Mouse (Mus musculus) neutrophil, adult 5-6 weeks (primary cell): Measurements from ENCODE around the gene Tbccd1. TPM values are rescaled to one million over a fixed set of nuclear protein-coding genes. Genes with fewer than 3 reads are reported as not detected.

Experiments
- ATAC-seq: fragments of 151-379, 151-347 bp; 2 replicates; pipeline ENCODE4 v1.8.0; 2017; ENCODE audit warnings: mild to moderate bottlenecking, moderate TSS enrichment; ENCODE audit not compliant: insufficient number of reproducible peaks, poor library complexity, low FRiP score, severe bottlenecking; ENCODE audit errors: extremely low read depth
- total RNA-seq: library from RNA; stranded (forward); fragments of 200-1000 nt; gene quantifications from 2 replicates; pipeline ENCODE4 v1.2.3, GENCODE M21; 2017

Tbccd1 gene
- total RNA-seq, 1 experiment from 2014 or later, result 19.2 TPM

DNA sequence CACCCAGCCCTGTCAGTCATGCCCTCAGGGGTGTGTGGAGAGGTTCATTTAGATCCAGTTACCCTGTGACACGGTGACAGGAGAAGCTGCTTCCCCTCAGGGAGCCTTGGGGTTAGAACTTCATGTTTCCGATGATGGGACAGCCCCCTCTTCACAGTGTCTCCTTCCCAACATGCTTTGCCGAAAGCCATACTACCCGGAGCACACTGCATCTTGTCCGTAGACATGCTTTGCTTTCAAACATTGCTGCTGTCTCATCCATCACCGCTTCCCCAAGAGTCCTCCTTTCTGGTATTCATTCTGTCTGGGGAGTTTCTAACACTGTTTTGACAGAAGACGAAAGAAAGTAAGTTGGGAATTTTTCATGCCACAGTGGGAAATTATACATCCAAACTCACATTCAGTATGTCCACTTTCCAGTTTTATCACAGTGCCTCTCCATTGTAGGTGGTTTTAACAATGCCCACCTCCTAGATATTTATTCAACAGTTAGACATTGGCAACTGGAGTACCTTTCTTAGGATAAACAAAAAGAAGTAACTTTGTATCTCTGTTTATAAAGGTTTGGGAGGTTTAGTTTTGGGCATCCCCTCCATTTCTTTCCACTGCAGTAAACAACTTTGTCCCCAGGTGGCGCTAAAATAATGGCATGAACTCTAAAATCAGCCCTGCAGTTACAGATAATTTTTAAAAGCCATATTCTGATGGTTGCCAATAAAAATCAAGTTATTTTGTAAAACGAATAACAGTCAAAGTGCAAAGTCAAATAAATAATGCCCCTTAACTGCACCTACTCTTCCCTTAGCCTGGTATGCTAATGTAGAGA is 19.0 kb upstream of the Tbccd1 start:
- ATAC-seq, result no peak

DNA sequence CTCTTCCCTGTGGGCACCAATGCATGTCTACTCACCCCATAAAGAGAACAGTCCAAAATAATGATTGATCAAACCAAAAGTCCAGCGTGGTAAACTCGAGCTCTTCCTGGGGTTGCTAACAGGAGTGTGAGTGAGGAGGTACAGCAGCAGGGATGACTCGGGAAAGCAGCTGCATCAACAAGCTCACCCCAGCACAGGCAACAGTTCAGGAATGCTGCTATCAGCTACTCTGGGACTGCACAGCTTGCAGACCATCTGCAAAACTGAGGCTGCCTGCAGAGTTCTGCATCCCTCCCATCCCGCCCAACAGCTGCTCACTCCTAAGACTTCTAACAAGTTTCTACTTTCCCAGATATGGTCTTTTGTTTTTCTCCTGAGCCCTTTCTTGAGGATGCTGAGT is 15.9 kb upstream of the Tbccd1 start:
- ATAC-seq, result no peak

DNA sequence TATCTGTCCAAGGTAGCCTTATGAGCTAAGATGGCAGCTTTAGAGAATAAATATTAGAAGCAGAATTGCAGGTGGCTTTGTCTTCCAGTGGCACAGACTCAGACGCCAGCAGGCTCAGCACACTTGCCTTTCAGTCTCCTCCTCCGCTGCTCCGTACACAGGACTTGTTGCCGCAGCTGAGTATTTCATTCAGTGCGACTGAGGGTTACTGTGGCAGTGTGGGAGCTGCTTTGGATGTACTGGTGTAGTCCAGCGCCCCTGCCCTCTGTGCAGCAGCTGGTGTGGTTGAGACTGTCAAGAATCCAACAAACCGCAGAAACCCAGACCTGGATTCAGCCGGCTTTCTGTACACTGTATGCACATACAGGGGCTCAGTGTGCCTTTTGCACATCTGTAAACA is 14.9 kb upstream of the Tbccd1 start:
- no peak for ATAC-seq

DNA sequence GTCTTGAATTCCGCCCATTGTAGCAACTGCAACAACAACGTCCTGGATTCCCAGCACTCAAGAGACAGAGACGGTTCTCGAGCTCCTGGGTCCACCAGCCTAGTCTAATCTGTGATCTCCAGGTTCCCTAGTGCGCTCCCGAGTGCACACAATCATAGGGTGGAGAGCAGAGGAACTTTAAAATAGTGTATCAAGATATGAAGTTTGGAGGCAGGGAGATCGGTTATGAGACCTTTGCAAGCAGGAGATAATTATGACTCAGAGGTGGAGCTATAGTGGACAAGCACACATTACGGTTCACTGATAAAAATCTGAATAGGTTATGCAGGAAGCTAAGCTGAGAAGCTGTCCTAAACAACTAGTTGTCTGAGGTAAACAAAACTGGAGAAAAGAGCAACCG is 696 bp downstream of the Tbccd1 start:
- no peak for ATAC-seq

DNA sequence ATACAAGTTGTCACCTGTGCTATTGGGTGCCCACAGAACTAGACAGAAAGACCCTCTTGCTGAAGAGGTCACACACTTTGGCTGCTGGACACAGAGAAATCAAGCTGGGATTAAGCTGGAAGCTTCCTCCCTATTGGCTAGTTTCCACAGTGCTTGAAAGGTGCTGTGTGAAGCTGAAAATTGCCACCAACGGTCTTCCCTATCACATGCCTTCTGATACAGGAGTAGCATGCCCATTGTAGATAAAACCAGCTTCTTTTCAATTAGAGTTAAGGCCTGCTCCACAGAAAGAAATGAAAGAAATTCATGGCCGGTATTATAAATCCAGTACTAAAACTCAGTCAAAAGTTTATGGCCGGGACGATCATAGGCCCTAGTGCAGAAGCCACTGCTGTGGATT is 4.8 kb downstream of the Tbccd1 start:
- ATAC-seq, result no peak

DNA sequence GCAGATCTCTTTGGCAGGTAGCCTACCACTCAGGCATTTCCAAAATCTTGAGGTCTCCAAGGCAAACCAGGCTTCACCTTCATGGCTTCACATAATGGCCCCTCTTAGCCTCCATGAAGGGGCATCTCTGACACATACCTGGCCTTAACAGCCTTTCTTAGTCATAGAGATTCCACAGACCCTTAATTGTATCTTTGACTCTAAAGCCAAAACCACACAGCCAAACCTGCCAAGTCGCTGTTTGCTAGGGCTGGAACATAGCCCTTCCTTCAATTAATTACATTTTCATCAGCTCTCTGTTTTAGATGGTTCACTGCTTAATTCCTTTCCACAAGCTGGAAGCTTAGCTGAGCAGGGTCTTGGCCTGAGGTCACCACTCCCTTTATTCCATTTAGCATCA is 9.1 kb downstream of the Tbccd1 start:
- no peak for ATAC-seq

DNA sequence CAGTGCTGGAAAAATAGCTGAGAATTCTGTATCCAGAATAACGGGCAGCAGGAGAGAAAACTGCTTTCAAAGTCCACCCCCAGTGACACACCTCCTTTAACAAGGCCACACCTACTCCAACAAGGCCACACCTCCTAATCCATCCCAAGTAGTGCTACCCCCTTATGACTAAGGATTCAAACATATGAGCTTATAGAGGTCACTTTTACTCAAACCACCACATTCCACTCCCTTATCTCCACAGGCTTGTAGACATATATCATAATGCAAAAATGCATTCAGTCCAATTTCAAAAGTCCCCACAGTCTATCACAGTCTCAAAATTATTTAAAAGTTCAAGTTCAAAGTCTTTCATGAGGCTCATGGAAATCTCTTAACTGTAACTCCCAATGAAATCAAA is 9.8 kb downstream of the Tbccd1 start:
- ATAC-seq, result no peak

DNA sequence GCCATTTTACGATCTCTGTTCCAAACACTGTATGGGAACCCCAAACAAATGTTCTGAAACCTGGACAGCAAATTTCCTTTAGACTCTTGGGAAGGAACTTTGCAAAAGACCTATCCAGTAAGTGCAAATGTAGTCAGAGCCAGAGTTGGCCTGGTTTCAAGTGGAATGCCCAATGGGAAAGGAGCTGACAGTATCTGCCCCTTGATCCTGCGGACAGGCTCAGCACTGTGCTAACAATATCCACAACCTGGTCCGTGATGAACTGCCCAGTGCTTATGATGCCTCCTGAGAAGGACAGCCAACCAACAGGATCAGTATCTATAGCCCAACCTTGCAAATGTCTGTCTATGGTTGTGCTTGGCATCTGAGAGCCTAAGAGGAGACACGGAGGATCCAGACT is 12.0 kb downstream of the Tbccd1 start:
- ATAC-seq, result no peak

DNA sequence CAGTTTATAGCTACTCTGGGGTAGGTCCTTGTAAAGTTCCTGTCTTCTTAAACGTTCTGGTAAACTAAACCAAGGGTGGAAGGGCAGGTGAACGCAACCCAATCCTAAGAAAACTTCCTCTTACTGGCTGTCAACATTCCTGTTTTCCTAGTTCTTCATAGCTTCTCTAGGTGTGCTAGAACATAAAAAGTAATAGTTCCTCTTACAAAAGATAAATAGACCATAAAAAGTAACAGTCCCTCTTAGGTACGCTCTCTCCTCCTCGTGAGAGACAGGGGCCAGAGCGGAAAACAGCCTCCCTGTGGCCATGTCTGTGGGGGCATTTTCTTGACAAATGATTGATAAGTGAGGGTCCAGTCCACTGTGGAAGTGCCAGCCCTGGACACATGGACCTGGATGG is 12.6 kb downstream of the Tbccd1 start:
- ATAC-seq, result no peak

DNA sequence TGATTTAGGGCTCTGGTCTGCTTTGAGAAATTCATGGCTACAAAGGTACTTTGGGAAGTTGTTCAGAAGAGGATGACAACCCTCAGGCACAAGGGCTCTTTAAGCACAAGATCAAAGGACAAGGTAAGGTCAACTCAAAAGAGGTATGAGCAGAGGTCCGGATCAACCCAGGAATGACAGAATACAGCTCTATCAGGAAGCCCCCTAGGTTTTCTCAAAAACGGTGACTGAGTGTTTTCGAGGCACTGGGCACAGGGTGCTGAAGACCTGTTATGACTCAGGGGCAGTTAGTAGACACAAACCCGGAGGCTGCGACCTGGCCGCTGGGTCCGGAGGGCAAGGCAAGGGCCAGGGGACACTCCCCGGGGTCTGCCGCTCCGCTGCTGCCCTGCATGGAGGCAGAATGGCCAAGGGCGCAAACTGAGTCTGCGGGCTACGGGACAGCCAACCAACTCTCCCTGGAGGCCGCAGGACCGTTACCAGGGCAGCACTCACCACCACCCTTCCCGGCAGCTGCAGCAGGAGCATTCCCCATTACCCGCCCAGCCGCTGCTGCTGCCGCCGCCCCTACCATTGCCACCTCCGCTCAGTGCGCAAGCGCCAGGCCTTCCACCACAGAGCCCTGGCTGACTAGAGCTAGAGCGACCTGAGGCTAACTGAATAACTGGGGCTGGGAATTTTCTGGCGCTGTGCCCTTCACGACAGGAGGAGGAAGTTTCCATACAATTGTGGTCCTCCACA is 13.2 kb downstream of the Tbccd1 start:
- no peak for ATAC-seq

DNA sequence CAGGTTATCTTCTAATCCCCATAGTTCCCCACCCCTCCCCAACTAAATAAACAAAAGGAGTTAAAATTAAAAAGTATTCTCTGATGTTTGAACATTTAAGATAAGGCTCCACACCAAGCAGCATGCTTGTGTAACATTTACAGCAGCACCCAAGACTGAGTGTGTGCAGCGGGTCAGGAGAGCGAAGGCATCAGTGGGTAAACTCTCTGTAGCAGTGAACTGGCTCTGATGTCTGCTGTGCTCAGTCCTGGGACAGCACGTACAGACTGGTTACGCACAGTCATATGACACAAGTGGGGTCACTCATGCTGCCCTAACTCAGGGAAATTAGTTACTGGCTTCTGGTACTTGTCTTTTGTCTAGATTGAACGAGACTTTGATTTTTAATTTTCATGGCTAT is 14.6 kb downstream of the Tbccd1 start:
- ATAC-seq, result no peak

DNA sequence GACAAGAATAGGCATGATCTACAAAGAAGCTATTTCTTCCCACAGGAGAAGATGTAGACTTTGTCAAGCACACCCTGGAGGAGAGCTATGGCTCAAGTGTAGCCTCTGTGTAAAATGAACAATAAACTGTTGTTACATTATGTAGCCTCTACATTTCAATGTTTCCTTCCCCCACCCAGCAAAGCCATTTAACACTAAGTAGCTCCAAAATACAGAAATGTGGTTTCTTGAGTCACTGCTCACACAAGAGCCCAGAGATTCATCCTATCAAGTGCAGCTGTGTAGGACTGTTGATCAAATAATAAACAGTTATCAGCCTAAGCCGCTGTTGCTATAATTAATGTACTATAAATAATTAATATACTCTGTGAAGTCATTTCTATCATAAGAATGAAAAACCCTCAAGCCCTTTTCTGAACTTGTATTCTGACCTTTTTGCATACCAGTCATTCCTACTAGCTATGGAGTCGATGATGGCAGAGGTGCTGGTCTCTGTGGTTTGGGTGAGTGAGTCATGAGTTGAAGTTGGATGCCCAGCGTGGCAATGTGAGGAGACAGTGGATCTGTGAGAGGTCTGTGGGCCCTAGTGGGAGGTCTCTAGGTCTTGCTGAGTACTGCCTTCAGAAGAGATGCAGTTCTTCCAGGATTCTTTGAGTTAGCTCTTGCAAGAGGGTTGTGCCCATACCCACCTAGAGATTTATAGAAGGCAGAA is 18.2 kb downstream of the Tbccd1 start:
- no peak for ATAC-seq

DNA sequence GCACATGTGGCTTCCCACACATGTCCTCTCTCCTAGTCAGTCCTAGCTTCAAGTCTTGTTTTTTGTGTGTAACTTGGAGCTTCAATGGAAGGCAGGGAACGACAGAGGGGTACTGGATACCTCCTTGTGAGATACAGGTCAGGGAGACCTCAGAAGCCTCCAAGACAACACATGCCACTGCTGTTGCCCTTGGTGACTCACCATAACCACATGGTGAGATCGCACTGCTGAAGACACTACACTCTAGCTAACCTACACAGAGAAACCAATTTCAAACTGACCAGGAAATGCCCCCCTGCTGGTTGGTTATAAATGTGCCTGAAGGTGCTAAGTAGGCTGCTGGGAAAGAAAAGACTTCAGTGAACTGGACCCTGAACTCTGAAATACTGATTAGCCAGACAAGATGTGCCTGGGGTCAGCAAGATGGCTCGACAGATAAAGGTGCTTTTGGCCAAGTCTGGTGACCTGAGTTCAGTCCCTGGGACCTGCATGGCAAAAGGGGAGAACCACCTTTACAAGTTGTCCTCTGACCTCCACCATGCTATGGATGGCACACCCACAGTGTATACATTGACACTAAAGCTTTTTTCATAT is 24.4 kb downstream of the Tbccd1 start:
- ATAC-seq, result no peak

DNA sequence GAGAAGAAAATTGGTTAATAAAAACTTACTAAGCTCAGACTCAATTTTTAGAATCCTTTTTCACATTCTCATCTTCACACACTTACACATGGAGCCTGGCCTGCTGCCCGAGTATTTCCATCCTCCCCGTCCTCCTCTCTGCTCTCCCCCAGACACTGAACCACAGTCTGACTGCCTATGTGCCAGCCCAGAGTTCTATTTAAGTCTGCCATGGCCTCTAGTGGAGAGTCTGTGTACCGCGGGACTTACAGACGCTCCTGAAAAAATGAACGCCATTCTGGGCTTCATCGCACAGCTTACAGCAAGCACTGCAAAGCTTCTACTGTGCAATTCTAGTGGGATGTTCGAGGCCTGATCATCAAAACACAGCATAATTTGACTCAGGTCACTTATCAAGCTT is 36.7 kb downstream of the Tbccd1 start:
- ATAC-seq, result no peak

DNA sequence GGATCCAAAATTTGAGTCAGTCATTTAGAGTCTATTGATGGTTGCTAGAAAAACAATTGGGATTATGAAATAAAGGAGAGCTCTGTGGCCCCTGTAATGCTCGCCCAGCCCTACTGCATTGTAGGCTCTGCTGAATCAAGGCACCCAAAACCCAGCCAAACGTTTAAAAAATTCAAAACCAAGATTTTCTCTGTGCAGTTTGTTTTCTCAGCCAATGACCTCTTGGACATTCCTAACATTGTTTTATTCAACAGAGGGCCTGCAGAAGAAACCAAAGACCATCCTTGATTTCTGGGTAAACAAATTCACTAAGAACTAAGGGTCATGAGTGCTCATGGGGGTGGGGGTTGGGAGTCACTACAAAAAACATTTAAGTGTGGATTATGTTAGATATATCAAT is 46.0 kb downstream of the Tbccd1 start, which contains the start of gene Crygs:
Crygs (minus strand) TSS at position 101 of the 400 bp plus-strand sequence.
- ATAC-seq, result no peak

DNA sequence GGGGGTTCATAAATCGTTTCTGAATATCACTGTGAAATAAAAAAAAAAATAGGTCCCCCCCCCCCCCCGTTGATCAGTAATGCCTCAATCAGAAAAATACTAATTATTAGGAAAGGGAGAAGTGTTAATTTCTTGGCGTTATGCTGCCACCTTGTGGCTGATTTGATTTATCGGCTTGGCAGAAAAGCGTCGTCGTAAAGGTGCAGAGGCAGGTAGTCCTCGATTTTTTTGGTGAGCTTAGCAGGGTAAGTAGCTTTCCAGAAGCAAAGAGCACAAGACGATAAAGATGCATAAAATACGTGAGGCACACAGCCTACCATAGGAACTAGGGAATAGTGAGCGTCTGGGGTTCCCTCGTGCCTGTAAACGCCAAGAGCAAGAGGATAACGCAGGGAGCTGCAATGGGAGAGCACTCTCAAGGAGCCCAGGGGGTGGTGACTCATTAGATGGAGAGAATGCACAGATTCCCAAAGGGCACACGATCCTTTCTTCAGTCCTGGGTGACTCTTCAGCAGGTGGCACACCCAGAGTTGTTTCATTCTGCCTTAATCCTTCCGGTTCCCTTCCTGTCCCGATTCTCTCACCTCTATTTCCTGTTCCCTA is 49.9 kb downstream of the Tbccd1 start:
- peak; percentile 44; the same call in 1 of the 2 replicates for ATAC-seq

DNA sequence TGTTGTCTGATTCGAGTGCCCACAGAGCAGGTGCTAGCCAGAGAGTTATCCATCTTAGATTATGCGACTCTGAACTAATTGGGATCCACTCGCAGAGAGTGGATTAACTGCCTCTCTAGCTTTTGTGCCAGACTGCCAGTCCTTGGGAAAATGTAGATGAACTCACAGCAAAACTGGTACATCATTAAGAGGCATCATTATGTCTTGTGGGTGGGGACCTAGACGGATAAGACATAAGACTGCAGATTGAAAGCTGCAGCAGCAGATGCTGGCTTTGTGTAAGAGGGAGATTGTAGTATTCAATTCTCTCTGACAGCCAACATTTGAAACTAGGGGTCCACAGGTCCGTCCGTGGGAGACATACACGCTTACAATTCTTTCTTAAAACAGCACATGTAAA is 54.7 kb downstream of the Tbccd1 start:
- ATAC-seq, result no peak

DNA sequence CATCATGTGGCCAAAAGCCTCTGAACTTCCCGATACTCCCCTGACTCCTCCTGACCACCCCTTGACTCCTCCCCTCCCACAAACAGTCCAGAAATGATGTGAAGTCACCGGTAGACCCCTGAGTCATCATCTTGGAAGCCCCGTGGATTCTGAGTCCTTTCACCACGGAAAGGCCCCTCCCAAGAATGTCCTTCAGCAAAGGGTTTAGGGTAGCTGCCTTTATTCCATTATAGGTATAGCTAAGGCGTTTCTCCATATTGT is 56.7 kb downstream of the Tbccd1 start:
- ATAC-seq, result no peak
